Mouse (Mus musculus) erythroblast, embryonic 14.5 days (primary cell): ENCODE results near the gene Fam20a. TPM values are rescaled to one million over a fixed set of nuclear protein-coding genes. Genes with fewer than 3 reads are reported as not detected.

Source experiments
- H3K27me3 ChIP-seq: 2 replicates; pipeline ENCODE4 v1.6.1; 2012; ENCODE audit warnings: inconsistent platforms; ENCODE audit not compliant: control insufficient read depth
- H3K36me3 ChIP-seq: 2 replicates; pipeline ENCODE4 v1.6.1; 2012; ENCODE audit warnings: mild to moderate bottlenecking, inconsistent platforms; ENCODE audit not compliant: control insufficient read depth
- H3K4me1 ChIP-seq: 2 replicates; pipeline ENCODE4 v1.6.1; 2012; ENCODE audit warnings: inconsistent platforms; ENCODE audit not compliant: control insufficient read depth
- H3K4me3 ChIP-seq: replicated peaks from 2 replicates; pipeline ENCODE3; 2012; ENCODE audit warnings: moderate library complexity, mild to moderate bottlenecking, inconsistent platforms
- H3K9me3 ChIP-seq: 2 replicates; pipeline ENCODE4 v1.6.1; 2012; ENCODE audit warnings: low read length, inconsistent platforms, mixed read lengths; ENCODE audit not compliant: control insufficient read depth
- GATA1 ChIP-seq: IDR thresholded peaks from 2 replicates; pipeline ENCODE4 v1.6.1; 2012; ENCODE audit warnings: low read length, inconsistent platforms, mixed read lengths
- TAL1 ChIP-seq: IDR thresholded peaks from 3 replicates; pipeline ENCODE4 v1.6.1; 2012; ENCODE audit warnings: low read length, inconsistent platforms, mixed read lengths
- polyA plus RNA-seq: library from polyadenylated mRNA; stranded (reverse); fragments of >175 nt; gene quantifications from 2 replicates; pipeline ENCODE4 v1.2.3, GENCODE M21; 2012

Fam20a gene
- polyA plus RNA-seq, 1 experiment: not detected

DNA sequence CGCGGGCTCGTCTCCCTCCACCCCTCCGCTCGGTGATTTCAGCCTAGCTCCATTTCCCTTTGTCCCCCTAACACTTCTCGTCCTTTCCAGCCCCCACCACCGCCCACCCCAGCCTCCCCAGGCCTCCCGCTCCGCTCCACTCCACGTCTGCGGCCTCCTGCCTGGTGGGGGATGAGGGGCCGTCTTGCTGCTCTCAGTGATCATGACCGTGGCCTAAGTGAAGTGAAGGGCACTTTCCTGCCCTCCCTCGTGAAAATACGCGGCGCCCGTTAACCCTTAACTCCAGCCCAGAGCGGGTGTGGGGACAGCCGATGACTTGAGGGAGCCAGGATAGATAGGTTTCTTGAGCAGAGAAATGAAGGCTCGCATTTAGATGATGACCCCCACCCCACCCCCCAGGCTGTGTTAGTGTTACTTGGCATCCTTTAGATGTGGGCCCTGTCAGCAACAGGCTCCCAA is 70.5 kb downstream of the Fam20a start:
- Histone ChIP-seq H3K9me3 (no peaks in the 10 kb centered on the region), H3K4me1 (peaks cover 60% of the 10 kb centered on the region)
- TF ChIP-seq GATA1 (no peak), TAL1 (no peak)

DNA sequence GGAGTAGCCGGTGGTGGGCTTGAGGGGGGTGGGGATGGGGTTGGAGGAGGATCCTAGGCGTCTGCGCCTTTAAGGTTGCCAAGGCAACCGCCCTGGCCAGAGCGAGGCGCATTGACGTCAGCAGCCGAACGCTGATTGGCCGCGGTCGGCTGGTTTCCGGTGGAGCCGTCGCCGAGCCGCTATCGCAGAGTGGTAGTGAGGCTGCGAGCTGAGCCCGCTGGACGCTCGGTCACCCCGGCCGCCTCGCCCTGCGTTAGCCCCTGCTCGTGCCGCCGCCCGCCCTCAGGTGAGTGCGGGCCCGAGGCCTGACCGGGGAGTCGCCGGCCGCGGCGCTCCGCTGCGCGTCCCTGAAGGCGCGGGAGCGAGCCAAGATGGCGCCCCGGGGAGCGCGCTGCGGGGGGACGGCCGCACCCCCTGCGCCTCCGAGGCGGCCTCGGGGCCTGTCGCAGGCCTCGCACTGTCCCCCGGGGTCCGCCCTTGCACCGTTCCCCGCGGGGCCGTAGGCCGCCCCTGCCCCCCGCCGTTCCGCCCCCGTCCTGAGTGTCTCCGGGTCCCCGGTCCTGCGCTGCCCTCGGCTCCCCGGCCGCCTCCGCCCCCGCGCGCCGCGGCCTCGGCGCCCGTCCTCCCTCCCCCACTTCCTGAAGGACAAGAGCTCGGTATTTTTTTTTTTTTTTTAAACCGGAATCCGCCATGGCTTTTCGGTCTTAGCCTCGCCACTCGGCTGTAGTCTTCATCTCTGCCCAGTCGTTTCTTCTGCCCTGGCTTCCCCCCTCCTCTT is 71.1 kb downstream of the Fam20a start:
- H3K36me3 ChIP-seq: peaks cover 30% of the 10 kb centered on the region
- no peak for TF ChIP-seq GATA1
- TF ChIP-seq TAL1: no peak
- peak overlapping the region; percentile 99 for H3K4me3 ChIP-seq
- peaks cover 36% of the 10 kb centered on the region for H3K27me3 ChIP-seq
- H3K4me1 ChIP-seq: peaks cover 54% of the 10 kb centered on the region
- H3K9me3 ChIP-seq: no peaks in the 10 kb centered on the region

More for the DNA sequence above, 70.5 kb downstream of the Fam20a start:
- peak overlapping the region; percentile 99 for H3K4me3 ChIP-seq
- peaks cover 36% of the 10 kb centered on the region for H3K36me3 ChIP-seq
- H3K27me3 ChIP-seq: peaks cover 34% of the 10 kb centered on the region

DNA sequence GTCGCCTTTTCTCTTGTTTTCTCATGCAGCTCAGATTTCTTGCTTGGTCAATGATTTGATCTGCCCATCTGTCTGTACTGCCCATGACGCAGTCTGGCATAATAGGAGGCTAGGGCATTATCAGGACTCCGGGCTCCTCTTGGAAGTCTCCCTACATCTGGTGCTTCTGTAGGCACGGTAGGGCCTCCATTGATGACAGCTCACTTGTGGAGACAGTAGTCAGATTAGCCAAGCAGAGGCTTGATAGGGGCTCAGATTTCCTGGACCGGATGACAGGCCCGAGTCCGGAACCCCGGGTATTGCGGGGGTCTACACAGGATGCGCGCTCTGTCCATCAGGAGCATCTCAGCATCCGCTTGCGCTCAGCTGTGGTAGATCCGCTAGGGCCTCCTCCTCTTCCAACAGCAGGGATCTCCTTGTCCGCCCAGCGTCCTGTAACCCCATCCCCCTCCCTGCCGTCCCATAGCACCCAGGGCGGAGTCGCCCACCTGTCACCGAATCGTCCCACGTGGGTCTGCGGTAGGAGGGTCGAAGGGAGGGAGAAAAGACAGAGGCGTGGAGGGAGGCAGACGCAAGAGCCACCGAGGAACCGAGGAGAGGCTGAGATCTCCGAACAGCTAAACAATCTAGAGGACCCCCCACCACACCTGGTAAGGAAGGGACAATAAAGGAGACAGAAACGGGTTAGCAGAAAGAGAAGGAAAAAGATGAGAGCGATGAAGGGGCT is 71.9 kb downstream of the Fam20a start:
- peaks cover 41% of the 10 kb centered on the region for H3K27me3 ChIP-seq
- H3K4me3 ChIP-seq: peak overlapping the region; percentile 99
- no peaks in the 10 kb centered on the region for H3K9me3 ChIP-seq
- H3K36me3 ChIP-seq: peaks cover 22% of the 10 kb centered on the region
- TF ChIP-seq GATA1 (no peak), TAL1 (no peak)
- peaks cover 46% of the 10 kb centered on the region for H3K4me1 ChIP-seq

DNA sequence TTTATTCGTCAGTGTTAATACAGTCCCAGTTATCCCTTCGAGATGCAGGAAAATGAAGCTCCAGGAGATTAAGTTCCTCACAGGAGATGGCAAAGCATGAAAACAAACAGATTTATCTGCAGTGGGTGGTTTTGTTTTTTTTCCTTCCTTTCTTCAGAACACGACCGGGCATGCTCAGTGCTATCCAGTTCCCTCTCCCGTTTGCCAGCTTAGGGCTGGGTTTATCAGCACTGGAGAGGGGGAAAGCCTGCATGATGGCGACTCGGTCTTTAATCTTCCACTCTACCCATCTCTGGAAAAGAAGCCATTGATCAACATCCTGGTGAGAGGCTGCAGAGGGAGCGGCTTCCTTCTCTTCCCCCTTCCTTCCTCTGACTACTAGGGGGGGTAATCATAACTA is 72.9 kb downstream of the Fam20a start, which contains the start of gene Prkar1a:
Gene Prkar1a (plus strand): TSS at position 200 of the 400 bp plus-strand sequence.
- H3K36me3 ChIP-seq: peaks cover 12% of the 10 kb centered on the region
- H3K27me3 ChIP-seq: peaks cover 44% of the 10 kb centered on the region
- no peaks in the 10 kb centered on the region for H3K9me3 ChIP-seq
- peaks cover 38% of the 10 kb centered on the region for H3K4me1 ChIP-seq
- H3K4me3 ChIP-seq: peak within 1 kb of the TSS; percentile 99
- TF ChIP-seq GATA1 (no peak), TAL1 (no peak)

DNA sequence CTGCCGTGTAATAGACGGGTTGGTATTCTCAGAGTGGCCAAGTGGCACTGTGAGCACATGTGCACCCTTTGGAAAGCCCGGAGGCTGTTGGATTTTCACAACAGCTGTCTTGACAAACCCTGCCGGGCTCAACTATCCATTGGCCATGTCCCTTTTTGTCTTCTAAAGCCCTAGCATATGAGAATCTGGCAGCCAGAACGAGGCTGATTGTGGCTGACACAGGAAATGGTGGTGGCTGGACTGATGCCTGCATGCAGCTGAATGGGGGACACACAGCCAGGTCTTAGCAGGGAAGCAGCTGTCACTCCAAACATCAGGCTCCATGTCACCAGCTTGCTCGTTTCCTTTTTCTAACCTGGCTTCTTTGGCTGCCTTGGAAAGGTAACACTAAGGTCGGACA is 73.6 kb downstream of the Fam20a start:
- peaks cover 36% of the 10 kb centered on the region for H3K4me1 ChIP-seq
- H3K4me3 ChIP-seq: no peak overlapping the region
- no peak for TF ChIP-seq TAL1
- no peak for TF ChIP-seq GATA1
- peaks cover 44% of the 10 kb centered on the region for H3K27me3 ChIP-seq
- peaks cover 5% of the 10 kb centered on the region for H3K36me3 ChIP-seq
- no peaks in the 10 kb centered on the region for H3K9me3 ChIP-seq

DNA sequence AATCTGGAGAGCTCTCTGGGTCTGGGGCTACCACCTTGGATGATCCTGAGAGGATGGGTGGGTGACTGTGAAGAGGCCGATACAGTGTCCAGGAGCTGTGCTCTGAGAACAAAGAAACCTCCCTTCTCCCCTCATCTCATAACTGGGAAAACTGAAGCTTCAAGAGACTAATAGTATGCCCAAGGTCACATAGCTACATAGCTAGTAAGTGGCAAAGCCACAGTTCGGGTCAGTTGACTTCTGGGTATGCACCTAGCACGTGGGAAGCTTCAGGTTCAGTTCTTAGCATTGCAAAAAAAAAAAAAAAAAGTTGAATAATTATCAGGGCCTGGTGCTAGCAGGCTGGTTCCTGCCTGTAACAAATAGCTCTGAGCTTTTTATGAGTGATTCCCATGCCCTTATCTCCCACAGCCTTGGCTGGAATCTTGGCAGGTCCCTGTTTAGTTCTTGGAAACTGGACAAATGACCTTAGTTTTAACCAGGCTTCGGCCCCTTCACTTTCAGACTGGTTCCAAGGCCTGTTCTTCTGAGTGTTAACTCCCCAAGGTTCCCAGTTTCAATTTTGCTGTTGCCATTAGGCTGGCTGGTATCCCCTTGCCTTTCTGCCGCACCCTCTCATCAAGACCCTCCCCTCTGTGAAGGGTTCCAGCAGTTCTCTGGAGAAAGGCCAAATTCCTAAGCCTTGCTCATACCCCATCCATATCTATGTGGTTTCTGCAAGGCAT is 80.4 kb downstream of the Fam20a start:
- Histone ChIP-seq H3K4me3 (no peak overlapping the region), H3K27me3 (peaks cover 11% of the 10 kb centered on the region), H3K4me1 (peaks cover 3% of the 10 kb centered on the region; the same call in 1 of the 2 replicates), H3K9me3 (no peaks in the 10 kb centered on the region), H3K36me3 (no peaks in the 10 kb centered on the region)
- TF ChIP-seq TAL1 (no peak), GATA1 (no peak)

DNA sequence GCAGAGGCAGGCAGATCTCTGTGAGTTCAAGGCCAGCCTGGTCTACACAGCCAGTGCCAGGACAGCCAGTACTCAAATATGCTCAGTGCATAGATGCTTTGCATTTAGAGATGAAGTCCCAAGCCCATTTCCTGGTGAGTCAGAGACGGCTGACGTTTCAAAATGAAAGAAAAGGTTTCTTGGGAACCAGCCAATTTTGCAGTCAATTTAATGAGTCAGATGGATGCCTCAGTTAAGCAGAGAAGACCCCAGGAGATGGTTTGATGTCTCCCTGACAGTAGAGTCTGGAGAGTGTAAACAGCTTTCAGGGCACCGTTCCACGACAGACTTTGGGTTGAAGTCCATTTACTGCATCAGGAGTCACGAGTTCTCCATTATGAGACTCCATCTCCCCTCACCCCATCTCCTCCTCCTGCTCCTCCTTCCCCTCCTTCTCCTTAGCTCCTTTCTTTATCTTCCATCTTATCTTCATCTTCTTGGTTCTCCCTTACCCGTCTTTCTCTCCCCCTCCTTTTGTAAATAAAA is 86.1 kb downstream of the Fam20a start:
- Histone ChIP-seq H3K36me3 (no peaks in the 10 kb centered on the region), H3K27me3 (peaks cover 2% of the 10 kb centered on the region), H3K9me3 (no peaks in the 10 kb centered on the region), H3K4me1 (peaks cover 3% of the 10 kb centered on the region; the same call in 1 of the 2 replicates), H3K4me3 (no peak overlapping the region)
- TF ChIP-seq TAL1 (no peak), GATA1 (no peak)

DNA sequence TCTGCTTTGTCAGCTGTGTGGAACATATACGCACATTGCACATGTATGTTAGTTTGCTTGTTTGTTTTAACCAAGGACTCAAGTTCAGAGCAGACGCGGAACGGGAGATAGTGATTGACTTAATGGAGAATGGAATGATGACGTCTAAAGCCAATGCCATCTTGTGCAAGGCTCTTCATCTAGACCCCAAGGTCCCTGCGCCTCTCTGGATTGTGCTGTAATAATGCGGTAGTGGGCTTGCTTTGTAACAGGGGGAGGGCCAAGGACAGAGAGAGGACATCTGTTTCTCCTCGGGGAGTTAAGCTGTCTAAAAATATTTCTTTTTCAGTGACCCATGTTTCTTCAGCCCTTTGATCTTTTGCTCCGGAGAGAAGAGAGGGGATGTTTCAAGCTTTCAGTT is 87.2 kb downstream of the Fam20a start:
- TF ChIP-seq GATA1 (no peak), TAL1 (no peak)
- peaks cover 3% of the 10 kb centered on the region; the same call in 1 of the 2 replicates for H3K4me1 ChIP-seq

More for the DNA sequence above, 87.2 kb downstream of the Fam20a start:
- Histone ChIP-seq H3K9me3 (no peaks in the 10 kb centered on the region), H3K36me3 (no peaks in the 10 kb centered on the region), H3K27me3 (peaks cover 2% of the 10 kb centered on the region), H3K4me3 (no peak overlapping the region)
